Mouse (Mus musculus) lung, embryonic 14.5 days (tissue): ENCODE measurements around the gene Slc12a1. TPM values are rescaled to one million over a fixed set of nuclear protein-coding genes. Genes with fewer than 3 reads are reported as not detected.

ENCODE experiments used
- ATAC-seq: fragments of 200-750 bp; cut with Nextera tagmentation; 2 replicates; pipeline ENCODE4 v1.8.0; 2017; ENCODE audit warnings: mild to moderate bottlenecking, moderate TSS enrichment, moderate library complexity; ENCODE audit not compliant: insufficient read depth
- DNase-seq: peaks from one replicate; pipeline ENCODE4 v3.0.0-alpha.2; 2015
- H3K27ac ChIP-seq: fragments of 300-500 bp; sonication (generic); 2 replicates; pipeline ENCODE4 v1.5.1; 2014; ENCODE audit warnings: low read depth, mild to moderate bottlenecking, moderate library complexity
- H3K27me3 ChIP-seq: fragments of 300-500 bp; sonication (generic); 2 replicates; pipeline ENCODE4 v1.6.1; 2014; ENCODE audit warnings: low read length, control low read depth; ENCODE audit not compliant: insufficient read depth
- H3K36me3 ChIP-seq: fragments of 300-500 bp; sonication (generic); 2 replicates; pipeline ENCODE4 v1.6.1; 2014; ENCODE audit warnings: control low read depth; ENCODE audit not compliant: insufficient read depth
- H3K4me1 ChIP-seq: fragments of 300-500 bp; sonication (generic); 2 replicates; pipeline ENCODE4 v1.6.1; 2014; ENCODE audit warnings: antibody characterized with exemption, control low read depth; ENCODE audit not compliant: insufficient read depth
- H3K4me2 ChIP-seq: fragments of 300-500 bp; sonication (generic); 2 replicates; pipeline ENCODE4 v1.6.1; 2014; ENCODE audit warnings: mild to moderate bottlenecking
- H3K4me3 ChIP-seq: fragments of 300-500 bp; sonication (generic); 2 replicates; pipeline ENCODE4 v1.5.1; 2014; ENCODE audit warnings: low read depth, low read length
- H3K9ac ChIP-seq: fragments of 300-500 bp; sonication (generic); 2 replicates; pipeline ENCODE4 v1.6.1; 2014
- H3K9me3 ChIP-seq: fragments of 300-500 bp; sonication (generic); 2 replicates; pipeline ENCODE4 v1.6.1; 2016; ENCODE audit warnings: low read depth, low read length, control low read depth
- CTCF ChIP-seq: IDR thresholded peaks from 2 replicates; pipeline ENCODE4 v1.5.1; 2016; ENCODE audit warnings: antibody characterized with exemption, low read depth
- WGBS: fragments of 180-500 bp; shearing (Covaris S2); extraction: QIAGEN DNeasy Blood & Tissue Kit; methylation state at CpG from one replicate; pipeline ENCODE4 v1.1.7; 2014; 5-methylcytosine and 5-hydroxymethylcytosine counted together
- polyA plus RNA-seq: library from polyadenylated mRNA; unstranded; fragments of >200 nt; fragmentation: Nextera tagmentation; extraction: Ambion mirVana; gene quantifications from 2 replicates; pipeline ENCODE4 v1.2.1, GENCODE M21; 2014

The Slc12a1 gene
- polyA plus RNA-seq, 1 experiment from 2014 or later, result not detected

DNA sequence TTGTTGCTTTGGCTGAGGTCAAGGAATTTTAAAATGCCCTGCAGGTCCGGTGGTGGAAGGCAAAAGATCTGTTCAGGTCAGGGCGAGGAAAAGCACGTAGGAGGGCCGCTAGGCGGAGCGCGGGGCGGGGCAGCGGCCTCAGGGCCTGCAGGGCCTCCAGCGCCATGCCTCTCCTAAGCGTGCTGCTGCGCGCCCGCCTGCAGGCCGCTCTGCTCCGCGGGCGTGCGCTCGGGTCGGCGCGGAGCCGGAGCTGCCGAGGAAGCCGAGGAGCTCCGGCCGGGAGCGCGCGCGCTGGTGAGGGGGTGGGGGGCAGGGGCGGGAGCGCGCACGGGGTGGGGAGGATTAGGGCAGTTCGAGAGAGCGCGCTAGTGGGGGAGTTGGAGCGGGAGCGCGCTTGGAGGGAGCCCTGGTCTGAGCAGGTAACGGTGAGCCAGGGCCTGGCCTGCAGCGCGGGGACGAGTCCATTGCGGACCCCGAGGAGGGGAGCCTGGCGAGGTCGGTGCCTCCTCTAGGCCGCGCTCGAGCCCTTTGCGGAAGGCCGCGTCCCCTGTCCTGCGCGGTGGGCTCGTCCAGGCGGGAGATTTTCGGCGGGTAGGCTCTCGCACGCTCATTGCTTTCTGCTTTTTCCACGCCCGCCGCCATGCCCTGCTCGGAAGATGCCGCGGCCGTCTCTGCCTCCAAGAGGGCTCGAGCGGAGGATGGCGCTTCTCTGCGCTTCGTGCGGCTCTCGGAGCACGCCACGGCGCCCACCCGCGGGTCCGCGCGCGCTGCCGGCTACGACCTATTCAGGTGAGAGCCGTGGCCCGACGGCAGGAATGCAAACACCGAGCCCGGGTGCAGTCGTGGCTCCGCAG is 95.0 kb downstream of the Slc12a1 start, which contains the start of gene Dut:
TSS of gene Dut (plus strand) at position 83 of the 854 bp plus-strand sequence.
- Histone ChIP-seq H3K9me3 (no peaks in the 10 kb centered on the region), H3K36me3 (peaks cover 27% of the 10 kb centered on the region), H3K27ac (peak within 1 kb of the TSS; percentile 77), H3K4me3 (peak within 1 kb of the TSS; percentile 52), H3K9ac (peak within 1 kb of the TSS; percentile 63), H3K4me1 (0 out of 2 replicates have a peak, but pooled peaks cover 7% of the 10 kb centered on the region), H3K4me2 (peak within 1 kb of the TSS; percentile 77), H3K27me3 (no peaks in the 10 kb centered on the region)
- peak; percentile 52 for TF ChIP-seq CTCF
- WGBS, result under 1% methylated on average over 92 of the region's 96 CpGs
- DNase-seq (peak; percentile 97), ATAC-seq (peak; percentile 99)

DNA sequence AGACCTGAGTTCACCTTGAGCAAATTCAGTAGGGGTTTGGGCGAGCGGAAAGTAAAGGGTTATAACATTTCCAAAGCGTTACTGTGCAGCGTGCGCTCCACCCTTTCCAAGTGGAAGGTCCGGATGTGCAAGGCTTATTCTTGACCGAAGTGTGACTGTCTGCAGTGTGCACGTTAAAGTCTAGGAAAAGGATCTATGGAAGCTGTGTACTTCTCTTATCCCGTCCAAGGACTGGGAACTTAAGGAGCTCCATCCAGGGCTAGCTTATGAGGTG is 95.6 kb downstream of the Slc12a1 start:
- Histone ChIP-seq H3K9ac (peak overlapping the region; percentile 63), H3K4me1 (0 out of 2 replicates have a peak, but pooled peaks cover 7% of the 10 kb centered on the region), H3K4me2 (peak overlapping the region; percentile 77), H3K27ac (peak overlapping the region; percentile 77), H3K9me3 (no peaks in the 10 kb centered on the region), H3K4me3 (peak overlapping the region; percentile 52), H3K36me3 (peaks cover 32% of the 10 kb centered on the region), H3K27me3 (no peaks in the 10 kb centered on the region)
- DNase-seq (peak; percentile 64), ATAC-seq (no peak; the same call in 1 of the 2 replicates)
- no peak for TF ChIP-seq CTCF
- WGBS, result 0% methylated on average over 9 of the region's 9 CpGs

DNA sequence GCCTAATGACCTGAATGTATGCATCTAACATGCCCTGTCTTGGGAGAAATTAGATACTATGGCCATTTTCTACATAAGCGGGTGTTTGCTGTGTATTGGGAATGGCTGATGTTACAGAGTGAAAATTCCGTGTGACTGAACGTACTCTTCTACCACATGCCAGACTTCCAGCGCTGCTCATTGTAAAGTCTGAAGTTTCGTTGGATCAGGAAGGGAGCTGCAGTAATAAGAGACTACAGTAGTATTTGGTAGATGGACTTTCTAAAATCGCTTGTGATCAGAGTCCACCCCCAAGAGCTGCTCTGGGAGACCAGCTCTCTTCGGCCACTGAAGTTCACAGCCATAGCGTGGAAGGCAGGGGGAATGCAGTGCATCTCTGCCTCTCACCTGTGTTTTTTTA is 96.0 kb downstream of the Slc12a1 start:
- ATAC-seq, result no peak
- Histone ChIP-seq H3K27ac (peak overlapping the region; percentile 77), H3K9ac (peak overlapping the region; percentile 63), H3K36me3 (peaks cover 36% of the 10 kb centered on the region), H3K4me3 (peak overlapping the region; percentile 52), H3K4me2 (peak overlapping the region; percentile 77), H3K4me1 (0 out of 2 replicates have a peak, but pooled peaks cover 7% of the 10 kb centered on the region), H3K9me3 (no peaks in the 10 kb centered on the region), H3K27me3 (no peaks in the 10 kb centered on the region)
- 1% methylated on average over 8 of the region's 8 CpGs for WGBS
- no peak for TF ChIP-seq CTCF
- DNase-seq, result peak; percentile 50

DNA sequence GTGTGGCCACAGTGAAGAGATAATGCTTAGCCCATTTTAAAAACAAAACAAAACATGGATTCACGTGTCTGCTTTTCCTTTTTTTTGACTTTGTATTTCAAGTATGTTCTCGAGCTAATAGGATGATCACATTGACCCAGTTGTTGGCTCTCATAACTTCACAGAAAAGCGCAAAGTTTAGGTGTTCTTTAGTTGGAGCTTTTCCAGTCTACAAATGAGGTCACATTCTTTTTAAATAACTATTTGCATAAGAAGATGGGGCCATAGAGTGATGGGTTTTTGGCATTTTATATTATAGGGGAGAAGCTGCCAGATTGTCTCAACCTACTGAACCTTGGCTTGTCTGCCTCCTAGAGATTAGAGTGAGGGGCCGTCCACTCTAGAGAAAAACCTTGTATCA is 97.0 kb downstream of the Slc12a1 start:
- WGBS, result 59% methylated on average over 4 of the region's 4 CpGs
- Histone ChIP-seq H3K9ac (peak overlapping the region; percentile 63), H3K4me2 (peak overlapping the region; percentile 77), H3K4me1 (0 out of 2 replicates have a peak, but pooled peaks cover 7% of the 10 kb centered on the region), H3K27ac (no peak overlapping the region), H3K4me3 (peak overlapping the region; percentile 52), H3K9me3 (peaks cover 2% of the 10 kb centered on the region; the same call in 1 of the 2 replicates), H3K36me3 (peaks cover 47% of the 10 kb centered on the region), H3K27me3 (no peaks in the 10 kb centered on the region)
- no peak for DNase-seq
- TF ChIP-seq CTCF, result no peak
- no peak for ATAC-seq

DNA sequence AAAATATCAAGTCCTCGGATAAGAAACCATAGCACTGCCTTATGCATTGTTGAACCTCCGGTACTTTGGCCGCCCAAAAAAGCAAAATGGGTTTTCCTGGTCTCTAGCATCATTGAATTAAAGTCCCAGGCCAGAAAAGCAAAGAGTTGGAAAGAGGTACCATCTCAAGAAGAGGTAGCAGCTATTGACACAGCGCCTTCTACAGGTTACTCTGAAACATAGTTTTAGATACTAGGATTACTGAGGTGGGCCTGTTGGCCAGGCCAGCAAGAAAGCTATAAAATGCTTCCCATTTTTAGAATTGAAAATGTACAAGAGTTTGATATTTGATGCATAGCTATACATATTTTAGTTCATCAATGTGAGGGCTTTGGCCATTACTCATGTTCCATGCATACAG is 97.6 kb downstream of the Slc12a1 start:
- no peaks in the 10 kb centered on the region for H3K27me3 ChIP-seq
- H3K4me1 ChIP-seq, result 0 out of 2 replicates have a peak, but pooled peaks cover 6% of the 10 kb centered on the region
- peaks cover 51% of the 10 kb centered on the region for H3K36me3 ChIP-seq
- no peak for TF ChIP-seq CTCF
- DNase-seq (peak; percentile 30), ATAC-seq (no peak)
- H3K9me3 ChIP-seq, result peaks cover 2% of the 10 kb centered on the region; the same call in 1 of the 2 replicates
- no peak overlapping the region for H3K9ac ChIP-seq
- H3K4me2 ChIP-seq, result peak overlapping the region; percentile 77
- no peak overlapping the region for H3K4me3 ChIP-seq
- H3K27ac ChIP-seq, result no peak overlapping the region
- 89% methylated on average over 4 of the region's 4 CpGs for WGBS

DNA sequence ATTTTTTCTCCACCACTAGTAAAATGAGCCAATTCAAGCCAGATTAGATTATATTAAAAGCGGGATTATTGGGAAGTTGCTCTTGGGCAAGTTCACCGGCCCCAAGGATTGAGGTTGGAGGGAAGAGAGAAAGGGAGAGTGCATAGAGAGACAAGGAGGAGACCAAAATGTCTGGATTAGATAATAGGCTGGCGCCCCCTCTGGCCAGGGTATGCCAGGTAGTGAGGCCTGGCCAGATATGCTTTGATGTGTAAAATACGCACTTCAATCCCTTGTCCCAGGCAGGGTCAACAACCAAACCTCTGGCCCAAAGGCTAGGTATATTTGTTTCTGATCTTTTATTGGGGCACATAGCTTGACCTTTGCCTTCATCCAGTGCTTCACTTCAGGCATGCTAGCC is 99.5 kb downstream of the Slc12a1 start:
- Histone ChIP-seq H3K4me1 (0 out of 2 replicates have a peak, but pooled peaks cover 4% of the 10 kb centered on the region), H3K9me3 (peaks cover 2% of the 10 kb centered on the region; the same call in 1 of the 2 replicates), H3K27ac (no peak overlapping the region), H3K4me3 (no peak overlapping the region), H3K27me3 (no peaks in the 10 kb centered on the region), H3K36me3 (peaks cover 68% of the 10 kb centered on the region), H3K9ac (no peak overlapping the region), H3K4me2 (no peak overlapping the region)
- WGBS, result 81% methylated on average over 4 of the region's 4 CpGs
- ATAC-seq (no peak), DNase-seq (no peak)
- TF ChIP-seq CTCF, result peak; percentile 13; the same call in 1 of the 2 replicates

DNA sequence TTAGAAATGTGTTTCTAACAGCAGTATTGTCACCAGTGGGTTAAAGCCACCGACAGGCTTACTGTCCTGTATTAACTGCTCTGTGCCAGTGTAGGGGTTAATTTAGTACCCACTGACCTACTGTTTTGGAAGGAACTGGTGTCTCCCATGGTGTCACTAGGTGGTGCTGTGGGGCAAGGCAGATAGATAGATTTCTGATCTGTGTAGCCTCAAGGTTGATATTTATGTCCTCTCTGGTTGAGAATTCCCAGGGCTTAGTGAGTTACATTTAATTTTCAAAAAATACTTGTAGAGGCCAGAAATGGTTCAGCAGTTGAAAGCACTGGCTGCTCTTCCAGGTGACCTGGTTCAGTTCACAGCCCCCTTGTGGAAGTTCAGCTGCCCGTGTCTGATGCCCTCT is 100.0 kb downstream of the Slc12a1 start:
- Histone ChIP-seq H3K27ac (no peak overlapping the region), H3K4me3 (no peak overlapping the region), H3K4me2 (no peak overlapping the region), H3K9me3 (peaks cover 2% of the 10 kb centered on the region; the same call in 1 of the 2 replicates), H3K36me3 (peaks cover 73% of the 10 kb centered on the region), H3K27me3 (no peaks in the 10 kb centered on the region), H3K4me1 (0 out of 2 replicates have a peak, but pooled peaks cover 4% of the 10 kb centered on the region), H3K9ac (no peak overlapping the region)
- DNase-seq (peak; percentile 64), ATAC-seq (no peak)
- 43% methylated on average over 2 of the region's 2 CpGs for WGBS
- peak; percentile 63 for TF ChIP-seq CTCF
